ENCODE assay signal across 11 mouse cellular contexts in genomic region chr6:43387273-43387672, GRCm38 (mm10).
DNase-seq lines count a peak whose midpoint lies in the region; ATAC-seq and TF ChIP-seq lines count a peak whose summit lies in the region.
"Had no signal": no experiment of that assay in that cellular context is flagged by ENCODE, and none has a peak within 500 bp of the region (broad histone marks: within the 10 kb centered on the region; RNA-seq: fewer than 3 reads in every experiment).

No protein-coding gene starts in this region.

- H3K9ac ChIP-seq in heart, embryonic 12.5 days, result no peak overlapping the region
- no peak overlapping the region for H3K9ac ChIP-seq in lung, postnatal 0 days (replicated peaks; ENCODE audit: low read depth)
- H3K9ac ChIP-seq in hindbrain, embryonic 11.5 days (ENCODE audit: low read depth, low read length), result no peak overlapping the region
- no peak overlapping the region for H3K9ac ChIP-seq in stomach, embryonic 16.5 days (ENCODE audit: low read length)

- H3K4me1 ChIP-seq in heart, embryonic 12.5 days (replicated peaks), result peaks cover 4% of the 10 kb centered on the region; the same call in 1 of the 2 replicates
- no peaks in the 10 kb centered on the region for H3K4me1 ChIP-seq in lung, postnatal 0 days (ENCODE audit: insufficient read depth, low read depth, low read length)
- no peaks in the 10 kb centered on the region for H3K4me1 ChIP-seq in hindbrain, embryonic 11.5 days (replicated peaks; ENCODE audit: control insufficient read depth, insufficient read depth, low read length)
- no peaks in the 10 kb centered on the region for H3K4me1 ChIP-seq in stomach, embryonic 16.5 days (ENCODE audit: control insufficient read depth, insufficient read depth, low read length)

- WGBS in heart, embryonic 12.5 days, result 10% methylated on average over 1 of the region's 1 CpGs
- WGBS in lung, postnatal 0 days, result 41% methylated on average over 1 of the region's 1 CpGs
- 19% methylated on average over 1 of the region's 1 CpGs for WGBS in hindbrain, embryonic 11.5 days
- WGBS in stomach, embryonic 16.5 days, result 37% methylated on average over 1 of the region's 1 CpGs

- H3K27me3 ChIP-seq in heart, embryonic 12.5 days (replicated peaks), result no peaks in the 10 kb centered on the region
- H3K27me3 ChIP-seq in lung, postnatal 0 days (replicated peaks; ENCODE audit: insufficient read depth, low read length), result no peaks in the 10 kb centered on the region
- H3K27me3 ChIP-seq in hindbrain, embryonic 11.5 days (ENCODE audit: control insufficient read depth, insufficient read depth, low read length), result no peaks in the 10 kb centered on the region
- no peaks in the 10 kb centered on the region for H3K27me3 ChIP-seq in stomach, embryonic 16.5 days (ENCODE audit: control insufficient read depth, insufficient read depth, low read length)

- intact Hi-C loops in heart, postnatal 36 days (cut with DNase I), result no loop called here

- H3K4me2 ChIP-seq in heart, embryonic 12.5 days, result no peak overlapping the region
- H3K4me2 ChIP-seq in lung, postnatal 0 days (replicated peaks; ENCODE audit: low read depth, low read length), result no peak overlapping the region
- H3K4me2 ChIP-seq in hindbrain, embryonic 11.5 days (replicated peaks; ENCODE audit: low read depth, low read length), result no peak overlapping the region
- H3K4me2 ChIP-seq in stomach, embryonic 16.5 days (ENCODE audit: low read depth, low read length), result no peak overlapping the region

- ATAC-seq in heart, embryonic 12.5 days (ENCODE audit: insufficient number of reproducible peaks, low FRiP score), result peak; percentile 79; the same call in 1 of the 2 replicates
- peak; percentile 38; the same call in 1 of the 2 replicates for ATAC-seq in lung, postnatal 0 days
- ATAC-seq in hindbrain, embryonic 11.5 days (ENCODE audit: low FRiP score), result peak; percentile 51; the same call in 1 of the 2 replicates
- ATAC-seq in stomach, embryonic 16.5 days (ENCODE audit: insufficient read depth, low FRiP score), result peak; percentile 87
- ATAC-seq: activated CD4-positive, CD25-positive, alpha-beta regulatory T cell, adult 4 months had no signal

- DNase-seq in heart, postnatal 36 days, result no peak
- peak; percentile 24 for DNase-seq in lung, postnatal 0 days (ENCODE audit: low spot score)
- no peak for DNase-seq in lung, postnatal 36 days
- peak; percentile 5 for DNase-seq in hindbrain, embryonic 11.5 days (ENCODE audit: low spot score)
- no peak for DNase-seq in thymus, postnatal 10 days (ENCODE audit: low spot score in 2 of 2)
- DNase-seq in layer of hippocampus, adult 2 months (ENCODE audit: low spot score in 2 of 2), result no peak
- DNase-seq: cerebellum, postnatal 36 days; gastrocnemius, postnatal 25 days had no signal

- TF ChIP-seq CTCF in lung, postnatal 0 days (IDR thresholded peaks at IDR 0.05), result no peak
- TF ChIP-seq CTCF in layer of hippocampus, adult 2 months (conservative IDR thresholded peaks at IDR 0.05), result no peak

- H3K27ac ChIP-seq in heart, embryonic 12.5 days (ENCODE audit: poor library complexity, severe bottlenecking), result no peak overlapping the region
- H3K27ac ChIP-seq in lung, postnatal 0 days (ENCODE audit: low read length), result no peak overlapping the region
- no peak overlapping the region for H3K27ac ChIP-seq in hindbrain, embryonic 11.5 days (ENCODE audit: low read depth, low read length)
- no peak overlapping the region for H3K27ac ChIP-seq in stomach, embryonic 16.5 days (ENCODE audit: low read length)
- no peak overlapping the region for H3K27ac ChIP-seq in layer of hippocampus, adult 2 months

- no peaks in the 10 kb centered on the region for H3K36me3 ChIP-seq in heart, embryonic 12.5 days
- no peaks in the 10 kb centered on the region for H3K36me3 ChIP-seq in lung, postnatal 0 days (ENCODE audit: insufficient read depth, low read length)
- no peaks in the 10 kb centered on the region for H3K36me3 ChIP-seq in hindbrain, embryonic 11.5 days (ENCODE audit: control insufficient read depth, insufficient read depth, low read length)
- no peaks in the 10 kb centered on the region for H3K36me3 ChIP-seq in stomach, embryonic 16.5 days (ENCODE audit: control insufficient read depth, insufficient read depth, low read length)

- H3K9me3 ChIP-seq in heart, embryonic 12.5 days (replicated peaks), result no peaks in the 10 kb centered on the region
- H3K9me3 ChIP-seq in lung, postnatal 0 days (ENCODE audit: low read length), result no peaks in the 10 kb centered on the region
- no peaks in the 10 kb centered on the region for H3K9me3 ChIP-seq in hindbrain, embryonic 11.5 days (ENCODE audit: control insufficient read depth, low read length)
- H3K9me3 ChIP-seq in stomach, embryonic 16.5 days (replicated peaks; ENCODE audit: control insufficient read depth, low read length), result no peaks in the 10 kb centered on the region

- no peak overlapping the region for H3K4me3 ChIP-seq in heart, embryonic 12.5 days
- no peak overlapping the region for H3K4me3 ChIP-seq in lung, postnatal 0 days (ENCODE audit: low read depth, low read length)
- no peak overlapping the region for H3K4me3 ChIP-seq in hindbrain, embryonic 11.5 days (ENCODE audit: low read depth, low read length)
- H3K4me3 ChIP-seq in stomach, embryonic 16.5 days (replicated peaks; ENCODE audit: low read length), result no peak overlapping the region
- no peak overlapping the region for H3K4me3 ChIP-seq in layer of hippocampus, adult 2 months

- no peak for TF ChIP-seq EP300 in lung, postnatal 0 days (IDR thresholded peaks at IDR 0.05)

Comparison
In these comparisons a context has a peak if more than half of its experiments do, and no peak if none do; other contexts are left out.
1. DNase-seq: peak in lung, postnatal 0 days (single experiment) and hindbrain, embryonic 11.5 days (single experiment); none in heart, postnatal 36 days (0 of 2), lung, postnatal 36 days (single experiment), thymus, postnatal 10 days (0 of 2) and layer of hippocampus, adult 2 months (0 of 2).
2. Peak in every context shown above with its lines, with median percentiles within 50 percentile points of each other: ATAC-seq.